Mouse (Mus musculus) liver, postnatal 0 days (tissue): ENCODE measurements around the gene Trim62.

ENCODE experiments used
- CTCF ChIP-seq: sonication (generic); IDR thresholded peaks from 2 replicates; pipeline ENCODE4 v1.5.1; 2016; ENCODE audit warnings: antibody characterized with exemption, low read depth
- EP300 ChIP-seq: IDR thresholded peaks from 2 replicates; pipeline ENCODE4 v1.6.1; 2016; ENCODE audit warnings: antibody characterized with exemption, low read depth, mild to moderate bottlenecking

GRCm38 (mm10) chr4:128957155-128957911 lies 74.0 kb downstream of the Trim62 start:
- TF ChIP-seq CTCF (peak; percentile 77), EP300 (no peak)
